Mouse (Mus musculus): ENCODE data around the gene Dao.

DNA sequence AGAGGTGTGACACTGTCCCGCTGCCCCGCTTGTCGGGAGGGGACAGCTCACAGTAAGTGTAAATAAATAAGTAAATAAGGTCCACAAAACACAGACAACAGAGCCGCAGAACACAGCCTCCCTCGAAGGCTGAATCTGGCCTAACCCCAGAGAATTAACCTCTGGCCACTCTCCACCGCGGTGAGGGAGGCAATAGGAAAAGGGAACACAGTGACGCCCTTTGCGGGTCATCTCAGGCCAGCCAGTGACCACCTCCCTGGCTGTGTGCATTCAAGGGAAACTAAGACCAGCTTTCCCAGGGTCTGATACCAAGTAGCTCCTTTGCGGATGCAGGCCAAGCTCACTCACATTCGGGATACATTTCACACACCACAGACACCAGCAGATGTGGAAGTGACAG lies 35.1 kb upstream of the Dao start:
- TF ChIP-seq CTCF (conservative IDR thresholded peaks at IDR 0.05 in 1 of 2, IDR thresholded peaks at IDR 0.05 in 1 of 2; ENCODE audit: low read depth in 2 of 2, low read length in 2 of 2) (no peak), ZMIZ1 (IDR thresholded peaks at IDR 0.05; ENCODE audit: low read depth, low read length) (no peak), POLR2AphosphoS2 (IDR thresholded peaks at IDR 0.05; ENCODE audit: low read depth, low read length) (no peak), EP300 (IDR thresholded peaks at IDR 0.05; ENCODE audit: low read length) (no peak), PAX5 (IDR thresholded peaks at IDR 0.05; ENCODE audit: low read length) (no peak), NELFE (IDR thresholded peaks at IDR 0.05; ENCODE audit: low read depth, low read length) (no peak), HCFC1 (IDR thresholded peaks at IDR 0.05; ENCODE audit: low read depth, low read length) (no peak), CHD2 (IDR thresholded peaks at IDR 0.05; ENCODE audit: low read length) (no peak), BHLHE40 (IDR thresholded peaks at IDR 0.05; ENCODE audit: low read depth, low read length) (no peak), POLR2A (IDR thresholded peaks at IDR 0.05; ENCODE audit: low read depth, low read length) (no peak), MXI1 (IDR thresholded peaks at IDR 0.05; ENCODE audit: low read depth, low read length) (no peak)

All from CH12.LX (cell line).